Mouse (Mus musculus) heart, embryonic 15.5 days (tissue): ENCODE results near the gene Atl2. TPM values are rescaled to one million over a fixed set of nuclear protein-coding genes. Genes with fewer than 3 reads are reported as not detected.

Experiments used
- ATAC-seq: fragments of 200-750 bp; cut with Nextera tagmentation; replicated peaks from 2 replicates; pipeline ENCODE4 v1.8.0; 2017; ENCODE audit warnings: low read depth, moderate TSS enrichment; ENCODE audit not compliant: insufficient number of reproducible peaks, insufficient read depth, low FRiP score
- H3K27ac ChIP-seq: fragments of 300-500 bp; sonication (generic); 2 replicates; pipeline ENCODE4 v1.5.1; 2015; ENCODE audit warnings: mild to moderate bottlenecking, inconsistent platforms
- H3K27me3 ChIP-seq: fragments of 300-500 bp; sonication (generic); 2 replicates; pipeline ENCODE4 v1.6.1; 2015; ENCODE audit warnings: inconsistent platforms
- H3K36me3 ChIP-seq: fragments of 300-500 bp; sonication (generic); 2 replicates; pipeline ENCODE4 v1.6.1; 2015; ENCODE audit warnings: mild to moderate bottlenecking, inconsistent platforms
- H3K4me1 ChIP-seq: fragments of 300-500 bp; sonication (generic); replicated peaks from 2 replicates; pipeline ENCODE4 v1.6.1; 2015; ENCODE audit warnings: inconsistent platforms
- H3K4me2 ChIP-seq: fragments of 300-500 bp; sonication (generic); 2 replicates; pipeline ENCODE4 v1.6.1; 2015; ENCODE audit warnings: inconsistent platforms, mild to moderate bottlenecking, moderate library complexity
- H3K4me3 ChIP-seq: fragments of 300-500 bp; sonication (generic); 2 replicates; pipeline ENCODE4 v1.5.1; 2015; ENCODE audit warnings: mild to moderate bottlenecking, inconsistent platforms
- H3K9ac ChIP-seq: fragments of 300-500 bp; sonication (generic); 2 replicates; pipeline ENCODE4 v1.6.1; 2015; ENCODE audit warnings: mild to moderate bottlenecking, inconsistent platforms
- H3K9me3 ChIP-seq: fragments of 300-500 bp; sonication (generic); replicated peaks from 2 replicates; pipeline ENCODE4 v1.6.1; 2016; ENCODE audit warnings: inconsistent platforms
- WGBS: fragments of 180-500 bp; shearing (Covaris S2); methylation state at CpG from one replicate; pipeline ENCODE4 v1.1.7; 2015; ENCODE audit warnings: mixed read lengths; 5-methylcytosine and 5-hydroxymethylcytosine counted together
- polyA plus RNA-seq: library from polyadenylated mRNA; unstranded; fragments of >200 nt; fragmentation: Nextera tagmentation; extraction: Ambion mirVana; gene quantifications from 2 replicates; pipeline ENCODE4 v1.2.1, GENCODE M21; 2015

The Atl2 gene
- polyA plus RNA-seq, 1 experiment from 2014 or later = 23.7 TPM

DNA sequence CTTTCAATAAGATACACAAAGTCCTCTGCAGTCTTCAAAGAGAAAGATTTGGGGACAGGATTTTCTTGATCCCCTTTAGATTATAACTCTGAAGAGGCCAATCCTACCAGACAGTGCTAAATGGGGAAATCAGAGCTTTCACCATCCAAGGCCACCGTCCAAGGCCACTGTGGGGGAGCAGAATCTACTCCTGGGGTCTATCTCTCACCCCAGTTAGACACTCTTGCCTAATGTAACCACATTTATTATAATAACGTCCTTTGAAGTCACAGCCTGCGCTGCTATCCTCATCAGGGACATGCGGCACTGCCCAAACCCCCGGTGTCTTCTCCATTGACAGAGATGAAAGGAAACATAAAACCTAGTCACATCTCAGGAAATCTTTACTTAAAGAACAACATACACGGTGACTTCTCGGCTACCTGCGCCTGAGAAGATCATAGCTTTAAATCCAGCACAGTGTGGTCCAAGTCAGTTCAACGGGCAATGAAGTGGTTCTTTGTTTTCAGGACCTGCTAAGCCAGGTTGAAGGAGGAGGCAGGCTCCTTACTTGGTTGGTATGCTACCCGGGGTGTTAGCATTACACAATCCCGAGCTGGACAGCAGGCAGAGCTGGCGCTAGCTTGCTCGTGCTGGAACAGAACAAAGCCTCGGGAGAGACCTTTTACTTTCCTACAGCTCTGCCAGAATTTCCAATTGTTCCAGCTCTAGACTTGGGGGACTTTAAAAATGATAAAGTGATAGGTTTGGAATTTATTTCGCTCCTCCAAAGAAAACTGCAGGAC is 23.8 kb upstream of the Atl2 start:
- 58% methylated on average over 15 of the region's 15 CpGs for WGBS
- Histone ChIP-seq H3K27me3 (no peaks in the 10 kb centered on the region), H3K36me3 (no peaks in the 10 kb centered on the region), H3K9ac (no peak overlapping the region), H3K4me2 (no peak overlapping the region), H3K4me1 (peaks cover 8% of the 10 kb centered on the region), H3K9me3 (no peaks in the 10 kb centered on the region), H3K4me3 (no peak overlapping the region), H3K27ac (peak overlapping the region; percentile 53)
- ATAC-seq = no peak

GRCm38 (mm10) chr17:79918484-79919004 is 22.6 kb upstream of the Atl2 start:
- WGBS = 22% methylated on average over 9 of the region's 9 CpGs
- Histone ChIP-seq H3K27ac (no peak overlapping the region), H3K4me2 (peak overlapping the region; percentile 30; the same call in 1 of the 2 replicates), H3K4me3 (no peak overlapping the region), H3K9me3 (no peaks in the 10 kb centered on the region), H3K36me3 (no peaks in the 10 kb centered on the region), H3K4me1 (peaks cover 8% of the 10 kb centered on the region), H3K9ac (no peak overlapping the region), H3K27me3 (no peaks in the 10 kb centered on the region)
- ATAC-seq = no peak

GRCm38 (mm10) chr17:79916996-79917395 is 21.1 kb upstream of the Atl2 start:
- Histone ChIP-seq H3K4me1 (peaks cover 8% of the 10 kb centered on the region), H3K27me3 (no peaks in the 10 kb centered on the region), H3K36me3 (no peaks in the 10 kb centered on the region), H3K9ac (no peak overlapping the region), H3K4me2 (no peak overlapping the region), H3K4me3 (no peak overlapping the region), H3K27ac (no peak overlapping the region), H3K9me3 (no peaks in the 10 kb centered on the region)
- WGBS = 68% methylated on average over 9 of the region's 9 CpGs
- no peak for ATAC-seq

- Histone ChIP-seq H3K4me1 (no peaks in the 10 kb centered on the region), H3K27ac (no peak overlapping the region), H3K27me3 (no peaks in the 10 kb centered on the region), H3K9me3 (no peaks in the 10 kb centered on the region), H3K9ac (no peak overlapping the region), H3K36me3 (no peaks in the 10 kb centered on the region), H3K4me2 (no peak overlapping the region), H3K4me3 (no peak overlapping the region)
- WGBS = 33% methylated on average over 2 of the region's 2 CpGs
- ATAC-seq = no peak
These were observed 16.3 kb upstream of the Atl2 start for GRCm38 (mm10) chr17:79912174-79912573.

DNA sequence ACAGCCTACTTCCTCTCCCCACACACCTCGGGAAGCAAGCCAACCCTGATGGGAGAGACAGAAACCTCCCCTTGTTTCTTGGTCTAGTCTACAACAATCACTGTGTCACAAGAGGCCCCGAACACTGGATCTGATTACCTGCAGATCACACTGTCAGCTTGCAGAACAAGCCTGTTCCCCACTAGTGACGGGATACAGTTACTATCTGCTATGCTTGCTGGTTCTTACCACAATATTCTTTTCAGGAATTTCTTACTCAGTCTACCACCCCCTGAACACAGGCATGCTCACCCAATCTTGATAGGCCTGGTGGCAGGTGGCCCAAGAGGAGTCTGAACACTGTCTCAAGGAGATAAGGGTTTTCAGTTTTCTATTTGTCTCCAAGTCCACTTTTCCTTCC is 15.8 kb upstream of the Atl2 start:
- 45% methylated on average over 3 of the region's 3 CpGs for WGBS
- ATAC-seq = no peak

DNA sequence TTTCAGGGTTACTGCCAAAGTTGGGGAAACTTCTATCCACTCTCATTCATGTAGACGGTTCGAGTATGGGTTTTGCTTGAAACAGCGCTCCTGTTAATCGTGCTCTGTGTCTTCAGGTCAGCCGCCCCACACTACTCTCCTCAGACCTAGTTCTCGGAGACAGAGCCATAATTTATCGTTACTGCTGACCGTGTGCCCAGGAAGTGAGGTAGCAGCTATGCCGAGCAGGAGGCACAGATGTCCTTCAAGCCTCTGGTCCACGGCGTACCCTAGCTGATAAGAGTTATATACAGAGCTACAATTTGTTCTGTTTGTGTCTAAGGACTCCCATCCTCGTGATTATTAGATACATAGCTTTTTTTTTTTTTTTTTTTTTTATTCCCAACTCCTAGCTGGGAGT is 13.6 kb upstream of the Atl2 start:
- no peaks in the 10 kb centered on the region for H3K9me3 ChIP-seq
- WGBS = 77% methylated on average over 12 of the region's 12 CpGs
- no peak overlapping the region for H3K9ac ChIP-seq
- H3K27ac ChIP-seq = no peak overlapping the region
- H3K4me1 ChIP-seq = no peaks in the 10 kb centered on the region
- H3K4me3 ChIP-seq = no peak overlapping the region
- no peak overlapping the region for H3K4me2 ChIP-seq
- no peak for ATAC-seq
- no peaks in the 10 kb centered on the region for H3K27me3 ChIP-seq
- H3K36me3 ChIP-seq = no peaks in the 10 kb centered on the region

More for the DNA sequence above, 15.8 kb upstream of the Atl2 start:
- Histone ChIP-seq H3K9ac (no peak overlapping the region), H3K27ac (no peak overlapping the region), H3K36me3 (no peaks in the 10 kb centered on the region), H3K4me3 (no peak overlapping the region), H3K4me1 (no peaks in the 10 kb centered on the region), H3K27me3 (no peaks in the 10 kb centered on the region), H3K4me2 (no peak overlapping the region), H3K9me3 (no peaks in the 10 kb centered on the region)

- Histone ChIP-seq H3K4me2 (no peak overlapping the region), H3K9me3 (no peaks in the 10 kb centered on the region), H3K36me3 (no peaks in the 10 kb centered on the region), H3K4me3 (no peak overlapping the region), H3K27me3 (no peaks in the 10 kb centered on the region), H3K9ac (no peak overlapping the region), H3K27ac (no peak overlapping the region), H3K4me1 (no peaks in the 10 kb centered on the region)
- WGBS = 68% methylated on average over 4 of the region's 4 CpGs
- no peak for ATAC-seq
These were observed 11.8 kb upstream of the Atl2 start for GRCm38 (mm10) chr17:79907698-79908097.

DNA sequence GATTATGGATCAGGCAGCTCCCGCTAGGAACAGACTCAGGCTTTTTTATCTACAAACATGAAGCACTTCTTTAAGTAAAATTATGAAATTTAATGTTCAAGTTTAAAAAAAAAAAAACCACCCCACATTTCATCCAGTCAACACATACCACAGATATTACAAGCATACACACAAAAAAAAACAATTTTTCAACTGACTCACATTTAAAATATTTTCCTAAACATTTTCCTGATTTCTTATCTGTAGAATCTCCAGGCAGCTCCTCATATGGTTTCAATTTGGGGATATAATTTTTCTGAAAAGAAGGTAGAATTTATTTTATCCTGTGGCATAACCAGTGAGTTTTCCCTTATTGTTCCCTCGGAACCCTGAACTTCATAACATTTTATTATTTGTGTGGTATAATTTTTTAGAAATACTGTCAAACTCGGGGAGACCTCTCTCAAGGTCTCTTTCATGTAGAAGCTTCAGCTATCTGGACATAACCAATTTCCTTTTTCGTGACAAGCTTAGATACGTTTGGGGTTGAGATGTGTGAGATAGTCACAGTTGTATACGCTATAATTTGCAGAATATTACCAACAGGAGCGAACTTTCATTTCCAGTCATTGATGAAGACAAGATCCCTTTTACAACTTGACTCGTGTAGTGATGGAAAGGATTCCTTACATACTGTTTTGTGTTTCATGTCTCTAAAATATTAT is 11.0 kb upstream of the Atl2 start:
- no peaks in the 10 kb centered on the region for H3K36me3 ChIP-seq
- no peak overlapping the region for H3K4me2 ChIP-seq
- H3K4me3 ChIP-seq = no peak overlapping the region
- no peak overlapping the region for H3K27ac ChIP-seq
- H3K9me3 ChIP-seq = no peaks in the 10 kb centered on the region
- H3K27me3 ChIP-seq = no peaks in the 10 kb centered on the region
- H3K9ac ChIP-seq = no peak overlapping the region
- no peak for ATAC-seq
- no peaks in the 10 kb centered on the region for H3K4me1 ChIP-seq
- 82% methylated on average over 8 of the region's 8 CpGs for WGBS

DNA sequence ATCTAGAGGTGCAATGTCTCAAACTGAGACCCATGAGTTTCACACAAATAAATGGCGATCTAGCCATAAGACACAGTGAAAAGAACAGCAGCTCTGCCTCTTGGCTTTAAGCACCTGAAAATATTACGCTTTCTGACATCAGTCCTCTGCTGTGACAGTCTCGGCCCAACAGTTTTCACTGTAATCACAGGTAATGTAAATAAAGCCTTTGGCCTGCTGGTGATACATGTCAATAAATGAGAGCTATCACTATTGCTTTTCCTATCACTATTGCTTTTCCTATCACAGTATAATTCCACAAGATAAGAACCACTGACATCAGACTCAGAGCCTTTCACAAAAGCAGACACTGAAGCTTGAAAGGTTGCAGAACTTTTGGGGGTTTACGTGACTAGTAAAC is 8.7 kb upstream of the Atl2 start:
- 87% methylated on average over 4 of the region's 4 CpGs for WGBS
- Histone ChIP-seq H3K4me3 (no peak overlapping the region), H3K9me3 (no peaks in the 10 kb centered on the region), H3K4me2 (no peak overlapping the region), H3K4me1 (no peaks in the 10 kb centered on the region), H3K27me3 (no peaks in the 10 kb centered on the region), H3K36me3 (no peaks in the 10 kb centered on the region), H3K9ac (no peak overlapping the region), H3K27ac (no peak overlapping the region)
- ATAC-seq = no peak

GRCm38 (mm10) chr17:79901207-79901606 is 5.3 kb upstream of the Atl2 start:
- H3K4me1 ChIP-seq = peaks cover 6% of the 10 kb centered on the region
- no peaks in the 10 kb centered on the region for H3K9me3 ChIP-seq
- H3K27me3 ChIP-seq = peaks cover 4% of the 10 kb centered on the region; the same call in 1 of the 2 replicates
- H3K36me3 ChIP-seq = no peaks in the 10 kb centered on the region
- WGBS = 52% methylated on average over 6 of the region's 6 CpGs
- ATAC-seq = no peak
- H3K27ac ChIP-seq = no peak overlapping the region
- no peak overlapping the region for H3K4me2 ChIP-seq
- no peak overlapping the region for H3K4me3 ChIP-seq
- H3K9ac ChIP-seq = no peak overlapping the region

- no peak overlapping the region for H3K9ac ChIP-seq
- no peak for ATAC-seq
- peaks cover 21% of the 10 kb centered on the region for H3K4me1 ChIP-seq
- H3K4me2 ChIP-seq = no peak overlapping the region
- 52% methylated on average over 6 of the region's 6 CpGs for WGBS
- H3K27ac ChIP-seq = no peak overlapping the region
- no peaks in the 10 kb centered on the region for H3K9me3 ChIP-seq
- H3K4me3 ChIP-seq = no peak overlapping the region
- peaks cover 4% of the 10 kb centered on the region; the same call in 1 of the 2 replicates for H3K27me3 ChIP-seq
- H3K36me3 ChIP-seq = no peaks in the 10 kb centered on the region
These were observed 2.3 kb upstream of the Atl2 start for GRCm38 (mm10) chr17:79898156-79898746.
